Mouse (Mus musculus): Measurements from ENCODE around the gene Lmo3. TPM values are rescaled to one million over a fixed set of nuclear protein-coding genes. Genes with fewer than 3 reads are reported as not detected.

Lmo3 gene
- polyA plus RNA-seq, 1 experiment, result not detected

- no peaks in the 10 kb centered on the region for H3K4me1 ChIP-seq (ENCODE audit: control insufficient read depth, insufficient read depth, low read length)
- H3K27me3 ChIP-seq (replicated peaks; ENCODE audit: control insufficient read depth, insufficient read depth, low read length), result peaks cover 2% of the 10 kb centered on the region; the same call in 1 of the 2 replicates
- DNase-seq, result no peak
- H3K4me3 ChIP-seq (ENCODE audit: insufficient read depth, low read depth, low read length), result no peak overlapping the region
- H3K27ac ChIP-seq (ENCODE audit: insufficient read depth, low read depth, low read length), result no peak overlapping the region
- TF ChIP-seq POLR2A (IDR thresholded peaks at IDR 0.05; ENCODE audit: low read depth, low read length) (no peak), CTCF (conservative IDR thresholded peaks at IDR 0.05; ENCODE audit: insufficient read depth, insufficient read length, low read depth, low read length) (no peak)
- H3K36me3 ChIP-seq (ENCODE audit: control insufficient read depth, insufficient read depth, low read length), result no peaks in the 10 kb centered on the region
- 71% methylated on average over 9 of the region's 9 CpGs for WGBS
Measured at GRCm38 (mm10) chr6:138424514-138425225, 157.1 kb downstream of the Lmo3 start.

DNA sequence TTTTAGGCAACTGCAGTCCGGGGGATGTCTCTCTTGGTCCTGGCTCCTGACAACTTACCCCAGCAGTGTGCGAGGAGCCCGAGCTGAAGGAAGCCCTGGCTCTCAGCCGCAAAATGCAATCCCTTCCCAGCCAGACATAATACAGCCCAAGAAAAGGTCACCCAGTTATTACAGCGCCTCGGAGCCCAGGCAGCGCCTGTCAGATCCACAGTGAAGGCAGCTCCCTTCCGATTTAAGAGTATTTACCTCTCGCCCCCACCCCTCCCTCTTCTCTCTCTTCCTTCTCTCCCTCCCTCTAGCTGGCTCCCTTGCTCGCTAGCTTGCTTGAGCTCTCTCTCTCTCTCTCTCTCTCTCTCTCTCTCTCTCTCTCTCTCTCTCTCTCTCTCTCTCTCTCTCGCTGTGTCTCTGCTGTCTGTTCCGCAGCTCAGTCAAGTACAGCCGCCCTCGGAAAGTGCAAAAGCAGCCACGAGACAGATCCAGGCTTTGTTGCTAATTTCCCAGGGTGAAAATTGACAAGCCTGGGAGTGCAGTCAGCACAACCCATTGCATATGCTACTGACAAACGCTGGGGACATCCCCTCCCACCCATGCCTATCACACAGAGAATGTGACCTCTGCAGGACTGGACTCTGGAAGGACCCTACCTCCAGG is 159.0 kb downstream of the Lmo3 start:
- Histone ChIP-seq H3K4me3 (ENCODE audit: insufficient read depth, low read depth, low read length) (no peak overlapping the region), H3K27me3 (replicated peaks; ENCODE audit: control insufficient read depth, insufficient read depth, low read length) (peaks cover 2% of the 10 kb centered on the region; the same call in 1 of the 2 replicates), H3K4me1 (ENCODE audit: control insufficient read depth, insufficient read depth, low read length) (no peaks in the 10 kb centered on the region), H3K36me3 (ENCODE audit: control insufficient read depth, insufficient read depth, low read length) (no peaks in the 10 kb centered on the region), H3K27ac (ENCODE audit: insufficient read depth, low read depth, low read length) (no peak overlapping the region)
- under 1% methylated on average over 15 of the region's 16 CpGs for WGBS
- no peak for DNase-seq
- TF ChIP-seq POLR2A (IDR thresholded peaks at IDR 0.05; ENCODE audit: low read depth, low read length), result no peak
- TF ChIP-seq CTCF (conservative IDR thresholded peaks at IDR 0.05; ENCODE audit: insufficient read depth, insufficient read length, low read depth, low read length), result no peak

GRCm38 (mm10) chr6:138421931-138422531 is 159.7 kb downstream of the Lmo3 start:
- 4% methylated on average over 24 of the region's 24 CpGs for WGBS
- no peaks in the 10 kb centered on the region for H3K36me3 ChIP-seq (ENCODE audit: control insufficient read depth, insufficient read depth, low read length)
- no peak overlapping the region for H3K4me3 ChIP-seq (ENCODE audit: insufficient read depth, low read depth, low read length)
- no peak overlapping the region for H3K27ac ChIP-seq (ENCODE audit: insufficient read depth, low read depth, low read length)
- no peak for DNase-seq
- peaks cover 2% of the 10 kb centered on the region; the same call in 1 of the 2 replicates for H3K27me3 ChIP-seq (replicated peaks; ENCODE audit: control insufficient read depth, insufficient read depth, low read length)
- H3K4me1 ChIP-seq (ENCODE audit: control insufficient read depth, insufficient read depth, low read length), result no peaks in the 10 kb centered on the region
- no peak for TF ChIP-seq CTCF (conservative IDR thresholded peaks at IDR 0.05; ENCODE audit: insufficient read depth, insufficient read length, low read depth, low read length)
- no peak for TF ChIP-seq POLR2A (IDR thresholded peaks at IDR 0.05; ENCODE audit: low read depth, low read length)

GRCm38 (mm10) chr6:138421191-138421613 is 160.6 kb downstream of the Lmo3 start:
- Histone ChIP-seq H3K27me3 (replicated peaks; ENCODE audit: control insufficient read depth, insufficient read depth, low read length) (peaks cover 2% of the 10 kb centered on the region; the same call in 1 of the 2 replicates), H3K4me1 (ENCODE audit: control insufficient read depth, insufficient read depth, low read length) (no peaks in the 10 kb centered on the region), H3K4me3 (ENCODE audit: insufficient read depth, low read depth, low read length) (no peak overlapping the region), H3K27ac (ENCODE audit: insufficient read depth, low read depth, low read length) (no peak overlapping the region), H3K36me3 (ENCODE audit: control insufficient read depth, insufficient read depth, low read length) (no peaks in the 10 kb centered on the region)
- no peak for TF ChIP-seq POLR2A (IDR thresholded peaks at IDR 0.05; ENCODE audit: low read depth, low read length)
- no peak for TF ChIP-seq CTCF (conservative IDR thresholded peaks at IDR 0.05; ENCODE audit: insufficient read depth, insufficient read length, low read depth, low read length)
- 7% methylated on average over 14 of the region's 14 CpGs for WGBS
- DNase-seq, result no peak

GRCm38 (mm10) chr6:138420536-138420891 is 161.3 kb downstream of the Lmo3 start:
- WGBS, result 18% methylated on average over 3 of the region's 3 CpGs
- no peak for TF ChIP-seq CTCF (conservative IDR thresholded peaks at IDR 0.05; ENCODE audit: insufficient read depth, insufficient read length, low read depth, low read length)
- TF ChIP-seq POLR2A (IDR thresholded peaks at IDR 0.05; ENCODE audit: low read depth, low read length), result no peak

DNA sequence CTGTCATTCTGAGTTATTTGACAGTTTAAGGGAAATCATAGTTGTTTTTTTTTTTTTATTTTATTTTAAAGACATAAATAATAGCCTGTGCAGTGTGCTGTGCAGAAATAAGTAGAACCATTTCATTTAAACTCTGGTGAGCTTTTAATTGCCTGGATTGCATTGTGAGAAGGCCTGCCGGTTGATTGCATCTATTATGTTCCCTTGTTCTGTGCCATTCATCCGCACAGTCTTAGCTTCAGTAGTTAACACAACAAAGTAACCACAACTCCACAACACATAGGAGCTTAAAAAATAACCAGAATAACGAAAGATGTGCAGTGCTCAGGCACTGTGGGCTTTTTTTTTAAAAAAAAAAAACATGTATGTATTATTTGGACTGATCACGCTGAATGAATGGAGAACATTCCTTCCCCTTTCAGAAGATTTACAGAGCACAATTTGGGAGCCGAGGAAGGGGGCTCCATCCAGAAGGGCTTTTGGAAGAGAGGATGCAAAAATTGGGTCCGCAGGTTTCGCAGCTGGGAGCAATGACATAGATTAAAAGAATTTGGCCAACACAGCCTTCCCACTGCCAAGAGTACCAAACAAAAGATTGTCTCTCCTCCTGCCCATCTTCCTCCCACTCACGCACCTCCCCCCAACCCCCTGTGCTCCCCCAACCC is 161.8 kb downstream of the Lmo3 start:
- H3K36me3 ChIP-seq (ENCODE audit: control insufficient read depth, insufficient read depth, low read length), result no peaks in the 10 kb centered on the region
- H3K4me3 ChIP-seq (ENCODE audit: insufficient read depth, low read depth, low read length), result no peak overlapping the region
- DNase-seq, result no peak
- H3K27ac ChIP-seq (ENCODE audit: insufficient read depth, low read depth, low read length), result no peak overlapping the region
- TF ChIP-seq CTCF (conservative IDR thresholded peaks at IDR 0.05; ENCODE audit: insufficient read depth, insufficient read length, low read depth, low read length) (no peak), POLR2A (IDR thresholded peaks at IDR 0.05; ENCODE audit: low read depth, low read length) (no peak)
- 44% methylated on average over 8 of the region's 8 CpGs for WGBS
- no peaks in the 10 kb centered on the region for H3K4me1 ChIP-seq (ENCODE audit: control insufficient read depth, insufficient read depth, low read length)
- no peaks in the 10 kb centered on the region; the same call in 1 of the 2 replicates for H3K27me3 ChIP-seq (replicated peaks; ENCODE audit: control insufficient read depth, insufficient read depth, low read length)

More at GRCm38 (mm10) chr6:138420536-138420891, 161.3 kb downstream of the Lmo3 start:
- H3K36me3 ChIP-seq (ENCODE audit: control insufficient read depth, insufficient read depth, low read length), result no peaks in the 10 kb centered on the region
- DNase-seq, result no peak
- no peak overlapping the region for H3K27ac ChIP-seq (ENCODE audit: insufficient read depth, low read depth, low read length)
- H3K27me3 ChIP-seq (replicated peaks; ENCODE audit: control insufficient read depth, insufficient read depth, low read length), result no peaks in the 10 kb centered on the region; the same call in 1 of the 2 replicates
- H3K4me1 ChIP-seq (ENCODE audit: control insufficient read depth, insufficient read depth, low read length), result no peaks in the 10 kb centered on the region
- H3K4me3 ChIP-seq (ENCODE audit: insufficient read depth, low read depth, low read length), result no peak overlapping the region
